Mouse (Mus musculus): ENCODE measurements at regions not wholly inside any gene's neighbourhood (a gene's known extent, or its start where the extent isn't known, plus 50 kb on each side); places are given as distances from the start of the nearest gene placed in this dataset.

DNA sequence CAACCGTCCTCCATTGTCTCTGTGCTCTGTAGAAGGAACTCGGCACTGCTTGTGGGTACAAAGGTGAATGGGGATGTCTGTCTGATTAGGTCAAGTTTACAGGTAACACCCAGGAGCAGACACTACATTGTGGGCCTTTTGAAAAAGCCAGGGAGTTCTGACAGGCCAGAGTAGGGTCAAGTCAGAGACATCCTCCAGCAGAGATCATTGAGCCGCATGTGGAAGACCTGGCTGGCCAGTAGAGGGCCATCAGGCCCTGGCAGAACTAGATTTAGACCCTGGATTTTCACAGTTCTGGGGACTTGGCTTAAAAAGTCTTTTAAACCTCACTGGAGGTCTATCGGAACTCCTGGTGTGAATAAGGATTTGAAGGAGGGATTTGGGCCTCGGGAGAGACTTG lies 438.8 kb downstream of the Nbas start:
- ATAC-seq = no peak
- Histone ChIP-seq H3K9ac (no peak overlapping the region), H3K4me3 (replicated peaks) (no peak overlapping the region), H3K9me3 (no peaks in the 10 kb centered on the region), H3K27ac (no peak overlapping the region), H3K4me1 (replicated peaks) (no peaks in the 10 kb centered on the region), H3K27me3 (replicated peaks) (no peaks in the 10 kb centered on the region), H3K4me2 (replicated peaks) (no peak overlapping the region), H3K36me3 (no peaks in the 10 kb centered on the region)
- 88% methylated on average over 5 of the region's 5 CpGs for WGBS

DNA sequence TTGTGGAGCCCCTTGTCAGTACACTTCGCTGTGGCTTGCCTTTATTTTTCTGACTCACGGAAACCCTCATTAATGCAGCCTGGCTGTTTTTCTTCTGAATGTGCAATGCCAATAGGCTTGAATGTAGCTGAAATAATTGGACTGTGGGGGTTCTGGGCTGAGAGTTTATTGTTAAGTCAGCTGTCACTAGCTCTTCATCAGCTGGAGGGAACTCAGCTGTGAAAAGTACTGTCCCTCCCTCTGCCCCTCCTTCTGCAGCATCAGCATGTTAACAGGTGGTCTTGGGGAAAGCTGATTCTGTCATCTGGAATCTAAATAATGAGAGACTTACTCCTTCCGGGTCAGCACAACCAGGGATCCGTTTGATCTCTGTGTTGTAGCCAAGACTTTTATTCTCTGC lies 437.6 kb downstream of the Nbas start:
- no peaks in the 10 kb centered on the region for H3K9me3 ChIP-seq
- H3K9ac ChIP-seq = no peak overlapping the region
- no peak for ATAC-seq
- no peak overlapping the region for H3K27ac ChIP-seq
- H3K4me3 ChIP-seq (replicated peaks) = no peak overlapping the region
- H3K4me1 ChIP-seq (replicated peaks) = no peaks in the 10 kb centered on the region
- 59% methylated on average over 4 of the region's 4 CpGs for WGBS
- no peak overlapping the region for H3K4me2 ChIP-seq (replicated peaks)
- no peaks in the 10 kb centered on the region for H3K36me3 ChIP-seq
- H3K27me3 ChIP-seq (replicated peaks) = no peaks in the 10 kb centered on the region

DNA sequence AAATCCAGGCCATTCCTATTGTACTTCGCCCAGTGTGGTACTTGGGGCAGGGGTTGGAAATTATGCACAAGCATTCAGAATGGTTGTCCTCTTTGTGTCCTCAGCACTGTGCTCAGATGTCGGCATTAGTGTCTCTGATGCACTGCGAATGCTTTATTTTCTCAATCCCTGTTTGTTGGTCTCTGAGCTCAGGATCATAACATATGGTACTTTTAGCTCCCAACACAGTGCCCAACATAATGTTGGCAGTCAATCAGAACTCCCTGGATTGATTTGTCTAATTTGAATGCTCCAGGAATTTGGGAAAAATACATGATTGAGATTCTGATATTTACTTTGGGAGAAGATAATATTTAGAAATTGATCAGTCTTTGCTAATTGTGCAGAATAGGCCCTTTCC lies 434.7 kb downstream of the Nbas start:
- 86% methylated on average over 3 of the region's 3 CpGs for WGBS

DNA sequence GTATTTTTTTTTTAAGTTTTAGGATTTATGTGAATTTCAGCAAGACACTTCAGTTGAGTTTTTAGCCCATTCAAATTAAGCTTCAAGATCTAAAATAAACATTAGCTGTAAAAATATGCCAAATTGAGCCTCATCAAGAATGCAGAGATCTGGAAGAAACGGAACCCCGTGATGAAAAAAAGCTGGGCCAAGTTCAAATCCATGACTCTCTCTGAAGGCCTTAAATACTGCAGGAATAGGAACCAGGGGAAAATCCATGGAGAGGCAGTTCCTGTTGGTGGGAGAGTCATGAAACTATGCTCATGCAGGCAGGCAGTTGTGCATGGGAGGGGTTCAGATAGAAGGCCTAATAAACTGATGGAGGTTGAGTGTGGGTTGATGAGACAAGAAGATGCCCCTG lies 430.9 kb downstream of the Nbas start:
- Histone ChIP-seq H3K9ac (no peak overlapping the region), H3K4me1 (replicated peaks) (no peaks in the 10 kb centered on the region), H3K4me3 (replicated peaks) (no peak overlapping the region), H3K9me3 (no peaks in the 10 kb centered on the region), H3K27me3 (replicated peaks) (no peaks in the 10 kb centered on the region), H3K36me3 (no peaks in the 10 kb centered on the region), H3K27ac (no peak overlapping the region), H3K4me2 (replicated peaks) (no peak overlapping the region)
- ATAC-seq = no peak
- 60% methylated on average over 2 of the region's 2 CpGs for WGBS

More for the DNA sequence above, 434.7 kb downstream of the Nbas start:
- Histone ChIP-seq H3K4me2 (replicated peaks) (no peak overlapping the region), H3K4me3 (replicated peaks) (no peak overlapping the region), H3K4me1 (replicated peaks) (no peaks in the 10 kb centered on the region), H3K9ac (no peak overlapping the region), H3K36me3 (no peaks in the 10 kb centered on the region), H3K27me3 (replicated peaks) (no peaks in the 10 kb centered on the region), H3K9me3 (no peaks in the 10 kb centered on the region), H3K27ac (no peak overlapping the region)
- ATAC-seq = no peak

DNA sequence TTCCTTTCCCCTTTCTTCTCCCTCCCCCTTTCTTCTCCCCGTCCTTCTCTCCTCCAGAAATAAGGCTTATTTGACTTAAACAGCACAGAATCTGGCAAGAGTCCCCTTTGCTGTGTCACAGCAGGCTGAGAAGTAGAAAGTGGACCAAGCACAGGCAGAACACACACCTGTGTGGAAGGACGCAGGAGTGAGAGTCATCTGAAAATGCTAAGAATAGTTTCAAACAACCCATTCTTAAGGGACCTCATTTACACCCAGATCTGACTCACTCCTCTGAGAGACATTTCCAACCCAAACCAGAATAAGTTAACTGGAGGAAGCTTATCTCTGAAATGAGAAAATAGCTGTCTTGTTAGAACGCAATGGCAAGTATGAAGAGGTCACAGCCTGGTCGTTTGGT lies 429.9 kb downstream of the Nbas start:
- no peaks in the 10 kb centered on the region for H3K9me3 ChIP-seq
- H3K9ac ChIP-seq = no peak overlapping the region
- H3K4me2 ChIP-seq (replicated peaks) = no peak overlapping the region
- 60% methylated on average over 4 of the region's 4 CpGs for WGBS
- H3K27me3 ChIP-seq (replicated peaks) = no peaks in the 10 kb centered on the region
- H3K4me1 ChIP-seq (replicated peaks) = no peaks in the 10 kb centered on the region
- ATAC-seq = no peak
- H3K27ac ChIP-seq = no peak overlapping the region
- H3K36me3 ChIP-seq = no peaks in the 10 kb centered on the region
- no peak overlapping the region for H3K4me3 ChIP-seq (replicated peaks)

DNA sequence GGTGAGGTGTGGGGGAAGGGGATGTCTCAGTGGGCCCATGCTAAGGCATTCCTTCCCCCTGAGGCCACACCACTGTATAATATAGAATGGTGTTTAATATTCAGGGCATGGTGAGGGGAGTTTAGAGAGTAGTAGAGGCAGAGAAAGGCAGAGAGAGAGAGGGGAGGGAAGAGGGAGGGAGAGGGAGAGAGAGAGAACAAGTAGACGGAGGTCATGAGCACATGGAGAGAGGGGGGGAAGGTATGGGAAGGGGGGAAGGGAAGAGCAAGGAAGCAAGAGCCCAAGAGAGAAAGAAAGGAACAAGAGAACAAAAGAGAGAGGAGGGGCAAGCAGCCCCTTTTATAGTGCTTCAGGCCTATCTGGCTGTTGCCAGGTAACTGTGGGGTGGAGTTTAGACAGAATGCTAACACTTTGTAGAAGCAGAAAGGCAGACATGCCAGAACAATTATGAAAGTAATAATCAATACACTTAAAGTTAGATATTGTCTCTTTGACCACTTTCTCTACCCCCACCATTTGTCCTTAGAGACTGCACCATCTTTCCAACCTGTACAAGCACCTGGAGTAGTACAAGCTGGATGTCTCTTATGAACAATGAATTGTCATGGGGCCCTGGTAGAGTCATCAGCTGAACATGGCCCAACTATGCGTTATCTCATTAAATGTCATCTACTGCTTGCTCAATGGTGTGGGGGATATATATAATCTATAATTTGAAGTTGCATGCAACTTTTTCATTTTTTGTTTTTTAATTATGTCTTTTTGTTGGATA lies 422.6 kb downstream of the Nbas start:
- no peaks in the 10 kb centered on the region for H3K9me3 ChIP-seq
- no peak overlapping the region for H3K9ac ChIP-seq
- H3K4me2 ChIP-seq (replicated peaks) = no peak overlapping the region
- no peaks in the 10 kb centered on the region for H3K36me3 ChIP-seq
- WGBS = 73% methylated on average over 2 of the region's 2 CpGs
- H3K4me1 ChIP-seq (replicated peaks) = no peaks in the 10 kb centered on the region
- no peaks in the 10 kb centered on the region for H3K27me3 ChIP-seq (replicated peaks)
- no peak for ATAC-seq
- H3K27ac ChIP-seq = no peak overlapping the region
- no peak overlapping the region for H3K4me3 ChIP-seq (replicated peaks)

DNA sequence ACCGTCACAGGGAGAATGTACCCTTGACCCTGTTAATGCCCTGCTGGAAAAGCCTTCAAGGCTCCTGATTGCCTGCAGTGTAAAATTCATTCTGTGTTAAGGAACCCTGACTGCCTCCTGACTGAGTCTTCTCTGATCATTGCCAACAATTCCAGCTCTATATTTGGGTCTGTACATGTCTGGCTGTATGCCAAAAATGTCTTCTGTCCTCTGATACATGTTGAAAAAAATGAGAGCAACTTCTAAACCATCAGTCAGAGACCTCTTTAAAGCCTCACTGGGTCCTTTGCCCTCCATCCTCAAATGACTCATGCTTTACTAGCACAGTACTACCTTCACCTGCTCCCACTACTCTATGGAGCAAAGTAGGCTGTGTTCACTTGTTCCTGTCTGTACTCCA lies 408.3 kb downstream of the Nbas start:
- no peak for ATAC-seq
- no peaks in the 10 kb centered on the region for H3K9me3 ChIP-seq
- no peaks in the 10 kb centered on the region for H3K27me3 ChIP-seq (replicated peaks)
- H3K9ac ChIP-seq = no peak overlapping the region
- H3K36me3 ChIP-seq = no peaks in the 10 kb centered on the region
- no peak overlapping the region for H3K4me3 ChIP-seq (replicated peaks)
- WGBS = 68% methylated on average over 1 of the region's 1 CpGs
- no peak overlapping the region for H3K27ac ChIP-seq
- no peaks in the 10 kb centered on the region for H3K4me1 ChIP-seq (replicated peaks)
- no peak overlapping the region for H3K4me2 ChIP-seq (replicated peaks)

DNA sequence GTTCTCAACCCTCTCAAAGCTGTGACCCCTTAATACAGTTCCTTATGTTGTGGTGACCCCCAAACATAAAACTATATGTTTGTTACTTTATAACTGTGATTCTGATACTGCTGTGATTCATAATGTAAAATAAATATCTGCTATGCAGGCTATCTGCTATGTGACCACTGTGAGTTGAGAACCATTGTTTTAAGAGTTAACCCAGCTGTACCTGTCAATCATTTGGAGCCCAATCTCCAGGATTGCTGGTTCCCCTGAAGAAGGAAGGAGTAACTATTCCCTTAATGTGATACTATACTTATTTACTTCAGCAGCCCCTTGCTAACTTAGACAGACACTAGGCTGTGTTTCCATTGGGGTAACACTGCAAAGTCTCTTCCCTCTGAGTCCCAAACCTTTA lies 400.5 kb downstream of the Nbas start:
- ATAC-seq = no peak

DNA sequence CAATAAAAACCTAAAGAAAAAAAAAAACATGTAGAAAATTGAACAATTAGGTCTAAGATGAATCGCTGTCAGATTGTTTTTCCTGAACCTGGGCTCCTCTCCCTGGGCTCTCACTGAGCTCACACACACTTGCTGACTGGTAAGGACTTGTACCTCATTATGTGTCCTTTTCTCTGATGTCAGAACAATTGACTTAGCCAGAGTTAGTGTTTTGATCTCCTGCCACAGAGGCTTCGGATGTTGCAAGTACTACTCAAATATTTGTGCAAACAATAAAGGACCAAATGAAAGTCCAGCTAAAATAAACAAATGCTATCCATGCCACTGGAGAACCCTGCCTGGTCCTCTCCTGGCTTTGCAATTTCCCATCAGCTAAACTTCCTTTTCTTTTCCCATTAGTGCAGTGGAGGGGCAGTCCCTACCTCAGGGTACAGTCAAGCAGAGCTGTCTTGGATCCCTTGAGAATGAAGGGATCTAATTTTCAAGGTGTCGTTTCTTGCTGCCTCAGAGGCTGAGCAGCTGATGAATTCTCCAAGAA lies 399.6 kb downstream of the Nbas start:
- Histone ChIP-seq H3K27me3 (replicated peaks) (no peaks in the 10 kb centered on the region), H3K4me3 (replicated peaks) (no peak overlapping the region), H3K9ac (no peak overlapping the region), H3K9me3 (no peaks in the 10 kb centered on the region), H3K36me3 (no peaks in the 10 kb centered on the region), H3K4me1 (replicated peaks) (no peaks in the 10 kb centered on the region), H3K4me2 (replicated peaks) (no peak overlapping the region), H3K27ac (no peak overlapping the region)
- ATAC-seq = no peak
- 51% methylated on average over 3 of the region's 3 CpGs for whole genome bisulfite sequencing

More for the DNA sequence above, 400.5 kb downstream of the Nbas start:
- Histone ChIP-seq H3K27ac (no peak overlapping the region), H3K4me3 (replicated peaks) (no peak overlapping the region), H3K9me3 (no peaks in the 10 kb centered on the region), H3K27me3 (replicated peaks) (no peaks in the 10 kb centered on the region), H3K9ac (no peak overlapping the region), H3K4me1 (replicated peaks) (no peaks in the 10 kb centered on the region), H3K36me3 (no peaks in the 10 kb centered on the region), H3K4me2 (replicated peaks) (no peak overlapping the region)

DNA sequence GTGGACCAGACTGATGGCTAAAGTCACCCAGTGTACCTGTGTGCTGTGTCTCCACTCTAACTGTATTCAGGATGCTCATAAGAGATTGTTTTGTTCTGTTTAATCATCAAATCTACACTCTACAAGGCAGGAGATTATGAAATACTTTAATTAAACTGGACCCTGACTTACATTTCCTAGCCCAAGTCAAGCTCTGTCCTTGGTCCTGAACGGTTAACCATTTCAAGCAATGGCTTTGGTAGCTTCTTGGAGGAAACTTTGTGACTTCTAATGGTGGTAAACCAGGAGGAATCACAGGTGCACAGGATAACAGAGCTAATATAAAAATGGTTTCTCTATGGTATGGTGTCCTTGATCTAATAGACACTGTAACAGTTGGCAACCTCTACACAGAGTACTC lies 370.4 kb downstream of the Nbas start:
- H3K36me3 ChIP-seq = no peaks in the 10 kb centered on the region
- WGBS = 63% methylated on average over 1 of the region's 1 CpGs

More for the DNA sequence above, 370.4 kb downstream of the Nbas start:
- Histone ChIP-seq H3K27me3 (replicated peaks) (no peaks in the 10 kb centered on the region), H3K9ac (no peak overlapping the region), H3K4me1 (replicated peaks) (no peaks in the 10 kb centered on the region), H3K4me2 (replicated peaks) (no peak overlapping the region), H3K9me3 (no peaks in the 10 kb centered on the region), H3K27ac (no peak overlapping the region), H3K4me3 (replicated peaks) (no peak overlapping the region)
- ATAC-seq = no peak
